Mouse (Mus musculus) CH12.LX (cell line): ENCODE measurements around the gene Tbc1d22a. TPM values are rescaled to one million over a fixed set of nuclear protein-coding genes. Genes with fewer than 3 reads are reported as not detected.

Experiments used
- DNase-seq: peaks from one replicate; pipeline ENCODE4 v3.0.0-alpha.2; 2013; ENCODE audit errors: extremely low read depth
- H3K27ac ChIP-seq: 2 replicates; pipeline ENCODE4 v1.5.1; 2012; ENCODE audit warnings: low read depth, mild to moderate bottlenecking, control low read depth, moderate library complexity; ENCODE audit not compliant: insufficient read depth
- H3K27me3 ChIP-seq: replicated peaks from 2 replicates; pipeline ENCODE3; 2012; ENCODE audit warnings: inconsistent platforms
- H3K36me3 ChIP-seq, 2 experiments: replicated peaks in 1 of 2; 2 replicates each; pipeline versions ENCODE3 to v1.6.1; 2012; ENCODE audit warnings: inconsistent platforms in 1 of 2, low read length in 1 of 2, mild to moderate bottlenecking in 1 of 2, mixed read lengths in 1 of 2, moderate library complexity in 1 of 2; ENCODE audit not compliant: control insufficient read depth in 1 of 2, insufficient read depth in 1 of 2
- H3K4me1 ChIP-seq, 2 experiments: 2 replicates each; pipeline ENCODE4 v1.6.1; 2012; ENCODE audit warnings: inconsistent platforms in 1 of 2, moderate library complexity in 1 of 2; ENCODE audit not compliant: insufficient read depth in 2 of 2, control insufficient read depth in 1 of 2
- H3K4me2 ChIP-seq: 2 replicates; pipeline ENCODE4 v1.6.1; 2012; ENCODE audit warnings: low read depth, mild to moderate bottlenecking, control low read depth; ENCODE audit not compliant: poor library complexity, insufficient read depth, severe bottlenecking
- H3K4me3 ChIP-seq, 3 experiments: fragments of 150-350 bp in 1 of 3; sonication (generic) in 1 of 3; replicated peaks in 1 of 3; 2 replicates each; pipeline versions ENCODE3 to v1.5.1; 2011 to 2012; ENCODE audit warnings: low read depth in 2 of 3, low read length in 2 of 3, mild to moderate bottlenecking in 2 of 3, moderate library complexity in 2 of 3, control low read depth in 1 of 3, improper control_type of control experiment in 1 of 3, inconsistent platforms in 1 of 3, mixed read lengths in 1 of 3; ENCODE audit not compliant: poor library complexity in 1 of 3
- H3K79me2 ChIP-seq: replicated peaks from 2 replicates; pipeline ENCODE4 v1.6.1; 2012; ENCODE audit warnings: mild to moderate bottlenecking, moderate library complexity; ENCODE audit not compliant: control insufficient read depth, poor library complexity, insufficient read depth, severe bottlenecking; ENCODE audit errors: extremely low read depth
- H3K9ac ChIP-seq: 2 replicates; pipeline ENCODE4 v1.6.1; 2012; ENCODE audit warnings: low read depth, mild to moderate bottlenecking, control low read depth, moderate library complexity; ENCODE audit not compliant: insufficient read depth
- H3K9me3 ChIP-seq: replicated peaks from 2 replicates; pipeline ENCODE3; 2012; ENCODE audit warnings: low read length, inconsistent platforms, mixed read lengths
- BHLHE40 ChIP-seq: IDR thresholded peaks from 2 replicates; pipeline ENCODE4 v1.6.1; 2011; ENCODE audit warnings: mild to moderate bottlenecking, low read depth, low read length, improper control_type of control experiment
- CHD1 ChIP-seq: IDR thresholded peaks from 2 replicates; pipeline ENCODE4 v1.6.1; 2012; ENCODE audit warnings: low read depth, low read length, improper control_type of control experiment, inconsistent platforms
- CHD2 ChIP-seq: IDR thresholded peaks from 2 replicates; pipeline ENCODE4 v1.6.1; 2011; ENCODE audit warnings: low read length, improper control_type of control experiment
- CTCF ChIP-seq, 2 experiments: IDR thresholded peaks in 1 of 2; conservative IDR thresholded peaks in 1 of 2; 2 replicates each; pipeline ENCODE4 v1.5.1; 2011 to 2012; ENCODE audit warnings: low read depth in 2 of 2, low read length in 2 of 2, improper control_type of control experiment in 1 of 2, inconsistent platforms in 1 of 2, mild to moderate bottlenecking in 1 of 2, moderate library complexity in 1 of 2
- E2F4 ChIP-seq: IDR thresholded peaks from 2 replicates; pipeline ENCODE4 v1.6.1; 2011; ENCODE audit warnings: low read depth, low read length, improper control_type of control experiment; ENCODE audit not compliant: insufficient replicate concordance
- ELF1 ChIP-seq: IDR thresholded peaks from 2 replicates; pipeline ENCODE4 v1.6.1; 2014; ENCODE audit warnings: low read depth, mild to moderate bottlenecking, inconsistent platforms, low read length, improper control_type of control experiment
- EP300 ChIP-seq: IDR thresholded peaks from 2 replicates; pipeline ENCODE4 v1.6.1; 2011; ENCODE audit warnings: low read length, improper control_type of control experiment
- ETS1 ChIP-seq: conservative IDR thresholded peaks from 2 replicates; pipeline ENCODE4 v1.6.1; 2012; ENCODE audit warnings: low read depth, mild to moderate bottlenecking, inconsistent platforms, low read length, improper control_type of control experiment, moderate library complexity
- HCFC1 ChIP-seq: IDR thresholded peaks from 2 replicates; pipeline ENCODE4 v1.6.1; 2012; ENCODE audit warnings: low read depth, mild to moderate bottlenecking, inconsistent platforms, low read length, improper control_type of control experiment
- IRF4 ChIP-seq: IDR thresholded peaks from 2 replicates; pipeline ENCODE4 v1.6.1; 2014; ENCODE audit warnings: low read depth, mild to moderate bottlenecking, inconsistent platforms, low read length, improper control_type of control experiment
- JUN ChIP-seq: IDR thresholded peaks from 2 replicates; pipeline ENCODE4 v1.6.1; 2011; ENCODE audit warnings: low read depth, mild to moderate bottlenecking, low read length, improper control_type of control experiment, moderate library complexity; ENCODE audit not compliant: insufficient read depth
- JUND ChIP-seq: conservative IDR thresholded peaks from 2 replicates; pipeline ENCODE4 v1.6.1; 2011; ENCODE audit warnings: low read depth, low read length, improper control_type of control experiment
- KAT2A ChIP-seq: IDR thresholded peaks from 2 replicates; pipeline ENCODE4 v1.6.1; 2012; ENCODE audit warnings: low read length, improper control_type of control experiment, inconsistent platforms; ENCODE audit not compliant: insufficient replicate concordance
- MAFK ChIP-seq: IDR thresholded peaks from 2 replicates; pipeline ENCODE4 v1.6.1; 2011; ENCODE audit warnings: low read length, improper control_type of control experiment; ENCODE audit not compliant: insufficient replicate concordance
- MAX ChIP-seq: IDR thresholded peaks from 2 replicates; pipeline ENCODE4 v1.6.1; 2011; ENCODE audit warnings: low read length, improper control_type of control experiment
- MAZ ChIP-seq: IDR thresholded peaks from 2 replicates; pipeline ENCODE4 v1.6.1; 2012; ENCODE audit warnings: low read depth, mild to moderate bottlenecking, inconsistent platforms, low read length, improper control_type of control experiment, moderate library complexity
- MEF2A ChIP-seq: IDR thresholded peaks from 2 replicates; pipeline ENCODE4 v1.6.1; 2014; ENCODE audit warnings: low read depth, mild to moderate bottlenecking, inconsistent platforms, low read length, improper control_type of control experiment, borderline replicate concordance
- MXI1 ChIP-seq: IDR thresholded peaks from 2 replicates; pipeline ENCODE4 v1.6.1; 2011; ENCODE audit warnings: mild to moderate bottlenecking, low read depth, low read length, improper control_type of control experiment
- MYC ChIP-seq: IDR thresholded peaks from 2 replicates; pipeline ENCODE4 v1.6.1; 2011; ENCODE audit warnings: low read depth, mild to moderate bottlenecking, improper control_type of control experiment, low read length
- NELFE ChIP-seq: IDR thresholded peaks from 2 replicates; pipeline ENCODE4 v1.6.1; 2011; ENCODE audit warnings: low read depth, low read length, improper control_type of control experiment
- NRF1 ChIP-seq: IDR thresholded peaks from 2 replicates; pipeline ENCODE4 v1.6.1; 2014; ENCODE audit warnings: low read depth, mild to moderate bottlenecking, inconsistent platforms, low read length, improper control_type of control experiment, moderate library complexity
- POLR2AphosphoS2 ChIP-seq: IDR thresholded peaks from 2 replicates; pipeline ENCODE4 v1.6.1; 2011; ENCODE audit warnings: low read depth, low read length, improper control_type of control experiment
- RAD21 ChIP-seq: IDR thresholded peaks from 2 replicates; pipeline ENCODE4 v1.6.1; 2011; ENCODE audit warnings: low read depth, mild to moderate bottlenecking, low read length, improper control_type of control experiment, moderate library complexity
- SIN3A ChIP-seq: IDR thresholded peaks from 2 replicates; pipeline ENCODE4 v1.6.1; 2012; ENCODE audit warnings: low read length, improper control_type of control experiment, inconsistent platforms
- SMC3 ChIP-seq: IDR thresholded peaks from 2 replicates; pipeline ENCODE4 v1.6.1; 2011; ENCODE audit warnings: low read depth, low read length, improper control_type of control experiment
- TCF12 ChIP-seq: IDR thresholded peaks from 2 replicates; pipeline ENCODE4 v1.6.1; 2014; ENCODE audit warnings: low read depth, mild to moderate bottlenecking, inconsistent platforms, low read length, improper control_type of control experiment
- UBTF ChIP-seq: IDR thresholded peaks from 2 replicates; pipeline ENCODE4 v1.6.1; 2012; ENCODE audit warnings: low read depth, mild to moderate bottlenecking, inconsistent platforms, low read length, improper control_type of control experiment, moderate library complexity
- USF2 ChIP-seq: conservative IDR thresholded peaks from 2 replicates; pipeline ENCODE4 v1.6.1; 2011; ENCODE audit warnings: low read depth, low read length, improper control_type of control experiment
- ZNF384 ChIP-seq: IDR thresholded peaks from 2 replicates; pipeline ENCODE4 v1.6.1; 2012; ENCODE audit warnings: low read depth, low read length, improper control_type of control experiment, inconsistent platforms
- dilution Hi-C: fragments of 300-500 bp; cut with MboI; formaldehyde crosslinking; loops from 2 replicates; pipeline ENCODE4 v1.14.3; 2020; ENCODE audit warnings: low sequenced_read_pairs; ENCODE audit not compliant: extremely low pct_unique_long_range_greater_than_20kb, extremely low pct_ligation_motif_present
- in situ Hi-C: fragments of 300-500 bp; cut with MboI; formaldehyde crosslinking; loops from 3 replicates; pipeline ENCODE4 v1.14.3; 2019; ENCODE audit warnings: low sequenced_read_pairs, low pct_ligation_motif_present, low pct_unique_long_range_greater_than_20kb, mixed read lengths
- polyA plus RNA-seq: library from polyadenylated mRNA; unstranded; fragments of >175 nt; gene quantifications from 2 replicates; pipeline ENCODE4 v1.2.1, GENCODE M21; 2012; ENCODE audit warnings: low read depth; ENCODE audit not compliant: insufficient read length
- total RNA-seq, 2 experiments: library from RNA; depleted of rRNA; stranded (reverse); fragments of 300-350 nt in 1 of 2; fragments of >200 nt in 1 of 2; gene quantifications; 2 replicates each; pipeline ENCODE4 v1.2.3; 2012 to 2014

Gene Tbc1d22a
- total and polyA plus RNA-seq, 3 experiments: 17.6 to 20.2 (median 19.4) TPM

- TF ChIP-seq UBTF: no peak
- no peak for TF ChIP-seq POLR2AphosphoS2
- TF ChIP-seq MAX: no peak
- no peak for TF ChIP-seq HCFC1
- no peak for TF ChIP-seq USF2
- TF ChIP-seq ELF1: no peak
- no peak for TF ChIP-seq ETS1
- no peak for TF ChIP-seq IRF4
- TF ChIP-seq KAT2A: no peak
- no peak for TF ChIP-seq NELFE
- no peak for TF ChIP-seq CTCF (conservative IDR thresholded peaks at IDR 0.05 in 1 of 2, IDR thresholded peaks at IDR 0.05 in 1 of 2; ENCODE audit: low read depth in 2 of 2, low read length in 2 of 2)
- no peak for TF ChIP-seq CHD1
- TF ChIP-seq MYC: no peak
- no peak for TF ChIP-seq JUN
- no peaks in the 10 kb centered on the region for H3K27me3 ChIP-seq
- H3K27ac ChIP-seq: no peak overlapping the region
- no peak for DNase-seq
- peaks cover 0 to 23% of the 10 kb centered on the region in 2 experiments for H3K36me3 ChIP-seq
- in situ Hi-C loops: no loop called here
- no peak overlapping the region for H3K4me2 ChIP-seq
- H3K9me3 ChIP-seq: no peaks in the 10 kb centered on the region
- H3K9ac ChIP-seq: no peak overlapping the region
- dilution Hi-C loops: no loop called here
- H3K4me3 ChIP-seq: no peak overlapping the region
- peaks cover 8 to 43% of the 10 kb centered on the region in 2 experiments for H3K4me1 ChIP-seq
- no peaks in the 10 kb centered on the region for H3K79me2 ChIP-seq
Measured at GRCm38 (mm10) chr15:86342637-86343375, 128.5 kb downstream of the Tbc1d22a start.

- peak; percentile 45 for DNase-seq
- Histone ChIP-seq H3K4me1 (peaks cover 8 to 47% of the 10 kb centered on the region in 2 experiments), H3K27me3 (no peaks in the 10 kb centered on the region), H3K9ac (0 out of 2 replicates have a peak overlapping the region, but pooled peaks have one; percentile 15), H3K4me2 (peak overlapping the region; percentile 33; the same call in 1 of the 2 replicates), H3K79me2 (no peaks in the 10 kb centered on the region), H3K9me3 (no peaks in the 10 kb centered on the region), H3K36me3 (peaks cover 0 to 19% of the 10 kb centered on the region in 2 experiments), H3K27ac (0 out of 2 replicates have a peak overlapping the region, but pooled peaks have one; percentile 1), H3K4me3 (no peak overlapping the region)
- dilution Hi-C loops (no loop called here), in situ Hi-C loops (no loop called here)
- no peak for TF ChIP-seq RAD21
- TF ChIP-seq MEF2A: no peak
- no peak for TF ChIP-seq SIN3A
- no peak for TF ChIP-seq CHD1
- peak; percentile 69 for TF ChIP-seq ELF1
- TF ChIP-seq NRF1: no peak
- TF ChIP-seq TCF12: no peak
- no peak for TF ChIP-seq MXI1
- TF ChIP-seq IRF4: 0 out of 2 replicates have a peak, but pooled peaks have one; percentile 21
- TF ChIP-seq CHD2: no peak
- TF ChIP-seq ETS1: no peak
- no peak for TF ChIP-seq ZNF384
- no peak for TF ChIP-seq HCFC1
- TF ChIP-seq MAFK: no peak
- no peak for TF ChIP-seq SMC3
- peak; percentile 28; the same call in 1 of the 2 replicates for TF ChIP-seq EP300
- no peak for TF ChIP-seq MAZ
- TF ChIP-seq JUN: no peak
- TF ChIP-seq E2F4: no peak
- no peak for TF ChIP-seq JUND
- TF ChIP-seq BHLHE40: 0 out of 2 replicates have a peak, but pooled peaks have one; percentile 49
Measured at GRCm38 (mm10) chr15:86344906-86345331, 130.7 kb downstream of the Tbc1d22a start.
